Mouse (Mus musculus): Measurements from ENCODE around the gene Plpp1. TPM values are rescaled to one million over a fixed set of nuclear protein-coding genes. Genes with fewer than 3 reads are reported as not detected.

Gene Plpp1
- polyA plus RNA-seq, 1 experiment, result 102 TPM

- Histone ChIP-seq H3K36me3 (ENCODE audit: control insufficient read depth, insufficient read depth, low read length) (peaks cover 9% of the 10 kb centered on the region), H3K27ac (ENCODE audit: insufficient read depth, low read depth, low read length) (no peak overlapping the region), H3K4me1 (ENCODE audit: control insufficient read depth, insufficient read depth, insufficient read length, low read length) (peaks cover 12% of the 10 kb centered on the region; the same call in 1 of the 2 replicates), H3K27me3 (ENCODE audit: control insufficient read depth, insufficient read depth, low read length) (no peaks in the 10 kb centered on the region), H3K4me3 (ENCODE audit: low read depth, low read length) (no peak overlapping the region)
- TF ChIP-seq POLR2A (IDR thresholded peaks at IDR 0.05; ENCODE audit: low read depth, low read length), result no peak
- TF ChIP-seq CTCF (IDR thresholded peaks at IDR 0.05; ENCODE audit: extremely low read depth, insufficient read length, insufficient replicate concordance, low read depth, low read length), result no peak
- 90% methylated on average over 8 of the region's 8 CpGs for WGBS
Observed at GRCm38 (mm10) chr13:112811708-112812403, 11.3 kb downstream of the Plpp1 start.

- H3K36me3 ChIP-seq (ENCODE audit: control insufficient read depth, insufficient read depth, low read length), result peaks cover 5% of the 10 kb centered on the region
- H3K4me1 ChIP-seq (ENCODE audit: control insufficient read depth, insufficient read depth, insufficient read length, low read length), result peaks cover 1% of the 10 kb centered on the region; the same call in 1 of the 2 replicates
- 81% methylated on average over 3 of the region's 3 CpGs for WGBS
- no peak overlapping the region for H3K4me3 ChIP-seq (ENCODE audit: low read depth, low read length)
- no peaks in the 10 kb centered on the region for H3K27me3 ChIP-seq (ENCODE audit: control insufficient read depth, insufficient read depth, low read length)
- TF ChIP-seq POLR2A (IDR thresholded peaks at IDR 0.05; ENCODE audit: low read depth, low read length) (no peak), CTCF (IDR thresholded peaks at IDR 0.05; ENCODE audit: extremely low read depth, insufficient read length, insufficient replicate concordance, low read depth, low read length) (no peak)
- no peak overlapping the region for H3K27ac ChIP-seq (ENCODE audit: insufficient read depth, low read depth, low read length)
Observed at GRCm38 (mm10) chr13:112815996-112816395, 15.4 kb downstream of the Plpp1 start.

GRCm38 (mm10) chr13:112818125-112818524 lies 17.5 kb downstream of the Plpp1 start:
- H3K27me3 ChIP-seq (ENCODE audit: control insufficient read depth, insufficient read depth, low read length), result no peaks in the 10 kb centered on the region
- H3K4me3 ChIP-seq (ENCODE audit: low read depth, low read length), result no peak overlapping the region
- H3K36me3 ChIP-seq (ENCODE audit: control insufficient read depth, insufficient read depth, low read length), result no peaks in the 10 kb centered on the region; the same call in 1 of the 2 replicates
- no peaks in the 10 kb centered on the region for H3K4me1 ChIP-seq (ENCODE audit: control insufficient read depth, insufficient read depth, insufficient read length, low read length)
- no peak for TF ChIP-seq CTCF (IDR thresholded peaks at IDR 0.05; ENCODE audit: extremely low read depth, insufficient read length, insufficient replicate concordance, low read depth, low read length)
- TF ChIP-seq POLR2A (IDR thresholded peaks at IDR 0.05; ENCODE audit: low read depth, low read length), result no peak
- 77% methylated on average over 3 of the region's 3 CpGs for WGBS
- H3K27ac ChIP-seq (ENCODE audit: insufficient read depth, low read depth, low read length), result no peak overlapping the region

GRCm38 (mm10) chr13:112822413-112822812 lies 21.8 kb downstream of the Plpp1 start:
- Histone ChIP-seq H3K27me3 (ENCODE audit: control insufficient read depth, insufficient read depth, low read length) (no peaks in the 10 kb centered on the region), H3K4me3 (ENCODE audit: low read depth, low read length) (no peak overlapping the region), H3K36me3 (ENCODE audit: control insufficient read depth, insufficient read depth, low read length) (peaks cover 8% of the 10 kb centered on the region), H3K4me1 (ENCODE audit: control insufficient read depth, insufficient read depth, insufficient read length, low read length) (0 out of 2 replicates have a peak, but pooled peaks cover 4% of the 10 kb centered on the region), H3K27ac (ENCODE audit: insufficient read depth, low read depth, low read length) (no peak overlapping the region)
- 59% methylated on average over 3 of the region's 3 CpGs for WGBS
- TF ChIP-seq POLR2A (IDR thresholded peaks at IDR 0.05; ENCODE audit: low read depth, low read length), result no peak

- H3K4me3 ChIP-seq (ENCODE audit: low read depth, low read length), result no peak overlapping the region
- 83% methylated on average over 6 of the region's 6 CpGs for WGBS
- peaks cover 8% of the 10 kb centered on the region for H3K36me3 ChIP-seq (ENCODE audit: control insufficient read depth, insufficient read depth, low read length)
- H3K27me3 ChIP-seq (ENCODE audit: control insufficient read depth, insufficient read depth, low read length), result no peaks in the 10 kb centered on the region
- H3K4me1 ChIP-seq (ENCODE audit: control insufficient read depth, insufficient read depth, insufficient read length, low read length), result 0 out of 2 replicates have a peak, but pooled peaks cover 4% of the 10 kb centered on the region
- H3K27ac ChIP-seq (ENCODE audit: insufficient read depth, low read depth, low read length), result no peak overlapping the region
- TF ChIP-seq POLR2A (IDR thresholded peaks at IDR 0.05; ENCODE audit: low read depth, low read length) (no peak), CTCF (IDR thresholded peaks at IDR 0.05; ENCODE audit: extremely low read depth, insufficient read length, insufficient replicate concordance, low read depth, low read length) (no peak)
Observed at GRCm38 (mm10) chr13:112823236-112823910, 22.8 kb downstream of the Plpp1 start.

GRCm38 (mm10) chr13:112823911-112824648 lies 23.5 kb downstream of the Plpp1 start:
- Histone ChIP-seq H3K27ac (ENCODE audit: insufficient read depth, low read depth, low read length) (no peak overlapping the region), H3K4me1 (ENCODE audit: control insufficient read depth, insufficient read depth, insufficient read length, low read length) (0 out of 2 replicates have a peak, but pooled peaks cover 4% of the 10 kb centered on the region), H3K27me3 (ENCODE audit: control insufficient read depth, insufficient read depth, low read length) (no peaks in the 10 kb centered on the region), H3K36me3 (ENCODE audit: control insufficient read depth, insufficient read depth, low read length) (peaks cover 8% of the 10 kb centered on the region), H3K4me3 (ENCODE audit: low read depth, low read length) (no peak overlapping the region)
- 61% methylated on average over 8 of the region's 8 CpGs for WGBS
- TF ChIP-seq POLR2A (IDR thresholded peaks at IDR 0.05; ENCODE audit: low read depth, low read length) (no peak), CTCF (IDR thresholded peaks at IDR 0.05; ENCODE audit: extremely low read depth, insufficient read length, insufficient replicate concordance, low read depth, low read length) (no peak)

GRCm38 (mm10) chr13:112825479-112825878 lies 24.9 kb downstream of the Plpp1 start:
- no peak overlapping the region for H3K4me3 ChIP-seq (ENCODE audit: low read depth, low read length)
- H3K27ac ChIP-seq (ENCODE audit: insufficient read depth, low read depth, low read length), result no peak overlapping the region
- no peaks in the 10 kb centered on the region for H3K27me3 ChIP-seq (ENCODE audit: control insufficient read depth, insufficient read depth, low read length)
- peaks cover 8% of the 10 kb centered on the region for H3K36me3 ChIP-seq (ENCODE audit: control insufficient read depth, insufficient read depth, low read length)
- 0 out of 2 replicates have a peak, but pooled peaks cover 4% of the 10 kb centered on the region for H3K4me1 ChIP-seq (ENCODE audit: control insufficient read depth, insufficient read depth, insufficient read length, low read length)
- WGBS, result 80% methylated on average over 6 of the region's 6 CpGs
- TF ChIP-seq POLR2A (IDR thresholded peaks at IDR 0.05; ENCODE audit: low read depth, low read length) (no peak), CTCF (IDR thresholded peaks at IDR 0.05; ENCODE audit: extremely low read depth, insufficient read length, insufficient replicate concordance, low read depth, low read length) (no peak)

All from small intestine, adult 2 months (tissue).